Comparison of ENCODE assay signal across 46 mouse cellular contexts in genomic region chr10:77846503-77846902, GRCm38 (mm10). TPM values are rescaled to one million over a fixed set of nuclear protein-coding genes. Genes with fewer than 3 reads are reported as not detected.
"Had no signal": no experiment of that assay in that cellular context is flagged by ENCODE, and none has a peak within 500 bp of the region (broad histone marks: within the 10 kb centered on the region; RNA-seq: fewer than 3 reads in every experiment).

TSS of gene Gm36176 (plus strand) at chr10:77846803.

- H3K9ac ChIP-seq: limb, embryonic 12.5 days; limb, embryonic 13.5 days; limb, embryonic 15.5 days; liver, embryonic 12.5 days; liver, embryonic 13.5 days; liver, embryonic 14.5 days; liver, embryonic 15.5 days; liver, postnatal 0 days; lung, embryonic 14.5 days; lung, embryonic 15.5 days; midbrain, embryonic 12.5 days; midbrain, embryonic 13.5 days; midbrain, embryonic 15.5 days; neural tube, embryonic 12.5 days had no signal

- H3K4me1 ChIP-seq: limb, embryonic 10.5 days; limb, embryonic 12.5 days; limb, embryonic 13.5 days; limb, embryonic 15.5 days; liver, embryonic 12.5 days; liver, embryonic 13.5 days; liver, embryonic 15.5 days; lung, embryonic 15.5 days; midbrain, embryonic 10.5 days; midbrain, embryonic 12.5 days; midbrain, embryonic 13.5 days; midbrain, embryonic 15.5 days; neural tube, embryonic 12.5 days had no signal

- H3K9me3 ChIP-seq: limb, embryonic 10.5 days; limb, embryonic 15.5 days; liver, embryonic 12.5 days; liver, embryonic 13.5 days; liver, embryonic 15.5 days; lung, embryonic 15.5 days had no signal

- DNase-seq: liver; liver, embryonic 13.5 days; liver, postnatal 0 days; lung, adult 18-20 months; lung, adult 2 months; lung, embryonic 14.5 days; lung, postnatal 10 days; lung, postnatal 14 days; lung, postnatal 36 days; lung, postnatal 4 days; midbrain, embryonic 14.5 days had no signal

- ATAC-seq: liver, embryonic 12.5 days; liver, postnatal 0 days; lung, postnatal 0 days; midbrain, embryonic 13.5 days; midbrain, embryonic 15.5 days; midbrain, embryonic 16.5 days had no signal

- H3K36me3 ChIP-seq: limb, embryonic 10.5 days; limb, embryonic 12.5 days; limb, embryonic 13.5 days; limb, embryonic 15.5 days; liver, embryonic 12.5 days; liver, embryonic 13.5 days; liver, embryonic 15.5 days; lung, embryonic 15.5 days; midbrain, embryonic 10.5 days; midbrain, embryonic 12.5 days; midbrain, embryonic 13.5 days; midbrain, embryonic 15.5 days; neural tube, embryonic 12.5 days had no signal

- H3K27ac ChIP-seq: limb, embryonic 10.5 days; limb, embryonic 12.5 days; limb, embryonic 13.5 days; limb, embryonic 15.5 days; liver, embryonic 12.5 days; liver, embryonic 13.5 days; liver, embryonic 14.5 days; liver, embryonic 15.5 days; lung, embryonic 15.5 days; macrophage; midbrain, embryonic 10.5 days; midbrain, embryonic 12.5 days; midbrain, embryonic 13.5 days; midbrain, embryonic 15.5 days; neural tube, embryonic 12.5 days had no signal

- H3K4me2 ChIP-seq: limb, embryonic 12.5 days; limb, embryonic 13.5 days; limb, embryonic 15.5 days; liver, embryonic 11.5 days; liver, embryonic 12.5 days; liver, embryonic 13.5 days; liver, embryonic 15.5 days; lung, embryonic 14.5 days; lung, embryonic 15.5 days; midbrain, embryonic 11.5 days; midbrain, embryonic 12.5 days; midbrain, embryonic 13.5 days; midbrain, embryonic 15.5 days; neural tube, embryonic 12.5 days had no signal

- H3K27me3 ChIP-seq: limb, embryonic 13.5 days; limb, embryonic 15.5 days; liver, embryonic 12.5 days; liver, embryonic 13.5 days; liver, embryonic 15.5 days; lung, embryonic 15.5 days; midbrain, embryonic 12.5 days; midbrain, embryonic 13.5 days; midbrain, embryonic 15.5 days; neural tube, embryonic 12.5 days had no signal

- H3K4me3 ChIP-seq: limb, embryonic 10.5 days; limb, embryonic 12.5 days; limb, embryonic 13.5 days; limb, embryonic 15.5 days; liver, embryonic 12.5 days; liver, embryonic 13.5 days; liver, embryonic 15.5 days; lung, embryonic 15.5 days; midbrain, embryonic 10.5 days; midbrain, embryonic 12.5 days; midbrain, embryonic 13.5 days; midbrain, embryonic 15.5 days; myocyte; neural tube, embryonic 12.5 days had no signal

RNA-seq across cellular contexts. Expression of gene Gm36176, which starts in this region (rescaled TPM):
- total RNA-seq: left cerebral cortex, adult 8-10 months; left cerebral cortex, postnatal 10 days; left cerebral cortex, postnatal 14 days; left cerebral cortex, postnatal 25 days; left cerebral cortex, postnatal 36 days; left cerebral cortex, postnatal 4 days; liver, adult 2 months; megakaryocyte progenitor cell, adult 5-6 weeks; megakaryocyte-erythroid progenitor cell, adult 5-6 weeks; midbrain, postnatal 0 days; monocyte, adult 5-6 weeks had no signal
- polyA plus RNA-seq: limb, embryonic 10.5 days; limb, embryonic 11.5 days; limb, embryonic 12.5 days; limb, embryonic 13.5 days; limb, embryonic 14.5 days; limb, embryonic 15.5 days; liver, adult 2 months; liver, embryonic 11.5 days; liver, embryonic 12.5 days; liver, embryonic 13.5 days; liver, embryonic 14.5 days; liver, embryonic 15.5 days; liver, embryonic 16.5 days; liver, postnatal 0 days; lung, adult 2 months; lung, embryonic 14.5 days; lung, embryonic 15.5 days; lung, embryonic 16.5 days; lung, postnatal 0 days; macrophage; midbrain, embryonic 10.5 days; midbrain, embryonic 11.5 days; midbrain, embryonic 12.5 days; midbrain, embryonic 13.5 days; midbrain, embryonic 14.5 days; midbrain, embryonic 15.5 days; midbrain, embryonic 16.5 days; midbrain, postnatal 0 days; myocyte; neural tube, embryonic 11.5 days; neural tube, embryonic 12.5 days had no signal
